Mouse (Mus musculus) neural tube, embryonic 14.5 days (tissue): ENCODE measurements around the gene Olfr1240. TPM values are rescaled to one million over a fixed set of nuclear protein-coding genes. Genes with fewer than 3 reads are reported as not detected.

Experiments used
- ATAC-seq: fragments of 200-750 bp; cut with Nextera tagmentation; 2 replicates; pipeline ENCODE4 v1.8.0; 2017; ENCODE audit warnings: low read depth, mild to moderate bottlenecking, moderate TSS enrichment, moderate library complexity
- H3K27ac ChIP-seq: fragments of 300-500 bp; sonication (generic); 2 replicates; pipeline ENCODE4 v1.5.1; 2014; ENCODE audit warnings: low read depth, mild to moderate bottlenecking, control low read depth, low read length, moderate library complexity, mixed read lengths
- H3K27me3 ChIP-seq: fragments of 300-500 bp; sonication (generic); 2 replicates; pipeline ENCODE4 v1.6.1; 2014; ENCODE audit warnings: low read length; ENCODE audit not compliant: control insufficient read depth, insufficient read depth
- H3K36me3 ChIP-seq: fragments of 300-500 bp; sonication (generic); 2 replicates; pipeline ENCODE4 v1.6.1; 2014; ENCODE audit warnings: low read length, mixed read lengths; ENCODE audit not compliant: control insufficient read depth, insufficient read depth
- H3K4me1 ChIP-seq: fragments of 300-500 bp; sonication (generic); 2 replicates; pipeline ENCODE4 v1.6.1; 2014; ENCODE audit warnings: low read length; ENCODE audit not compliant: control insufficient read depth, insufficient read depth
- H3K4me2 ChIP-seq: fragments of 300-500 bp; sonication (generic); 2 replicates; pipeline ENCODE4 v1.6.1; 2014; ENCODE audit warnings: mild to moderate bottlenecking, low read depth, low read length, control low read depth
- H3K4me3 ChIP-seq: fragments of 300-500 bp; sonication (generic); 2 replicates; pipeline ENCODE4 v1.5.1; 2014; ENCODE audit warnings: low read depth, low read length, control low read depth, mixed read lengths
- H3K9ac ChIP-seq: fragments of 300-500 bp; sonication (generic); replicated peaks from 2 replicates; pipeline ENCODE4 v1.6.1; 2014; ENCODE audit warnings: low read depth, mild to moderate bottlenecking, control low read depth, low read length, mixed read lengths
- H3K9me3 ChIP-seq: fragments of 300-500 bp; sonication (generic); 2 replicates; pipeline ENCODE4 v1.6.1; 2016; ENCODE audit warnings: low read length; ENCODE audit not compliant: control insufficient read depth
- WGBS: fragments of 180-500 bp; shearing (Covaris S2); extraction: QIAGEN DNeasy Blood & Tissue Kit; methylation state at CpG from one replicate; pipeline ENCODE4 v1.1.7; 2014; 5-methylcytosine and 5-hydroxymethylcytosine counted together
- polyA plus RNA-seq: library from polyadenylated mRNA; unstranded; fragments of >200 nt; fragmentation: Nextera tagmentation; extraction: Ambion mirVana; gene quantifications from 2 replicates; pipeline ENCODE4 v1.2.1, GENCODE M21; 2014

Gene Olfr1240
- not detected in 2 replicates for polyA plus RNA-seq

GRCm38 (mm10) chr2:89442900-89443299, at the start of gene Olfr1240:
Gene Olfr1240 (minus strand): TSS chr2:89443000.
- Histone ChIP-seq H3K27ac (no peak within 1 kb of the TSS), H3K36me3 (no peaks in the 10 kb centered on the region), H3K27me3 (no peaks in the 10 kb centered on the region), H3K4me2 (no peak within 1 kb of the TSS), H3K4me1 (no peaks in the 10 kb centered on the region), H3K9me3 (no peaks in the 10 kb centered on the region), H3K9ac (no peak within 1 kb of the TSS), H3K4me3 (no peak within 1 kb of the TSS)
- no peak for ATAC-seq
- 88% methylated on average over 3 of the region's 3 CpGs for WGBS

- Histone ChIP-seq H3K36me3 (no peaks in the 10 kb centered on the region), H3K27ac (no peak within 1 kb of the TSS), H3K4me2 (no peak within 1 kb of the TSS), H3K4me3 (no peak within 1 kb of the TSS), H3K9ac (no peak within 1 kb of the TSS), H3K27me3 (no peaks in the 10 kb centered on the region), H3K4me1 (no peaks in the 10 kb centered on the region), H3K9me3 (no peaks in the 10 kb centered on the region)
- ATAC-seq = no peak
Observed at GRCm38 (mm10) chr2:89487026-89487425, 44.2 kb upstream of the Olfr1240 start, which contains the start of gene Olfr1241. Gene Olfr1241 (minus strand): TSS chr2:89487126.

DNA sequence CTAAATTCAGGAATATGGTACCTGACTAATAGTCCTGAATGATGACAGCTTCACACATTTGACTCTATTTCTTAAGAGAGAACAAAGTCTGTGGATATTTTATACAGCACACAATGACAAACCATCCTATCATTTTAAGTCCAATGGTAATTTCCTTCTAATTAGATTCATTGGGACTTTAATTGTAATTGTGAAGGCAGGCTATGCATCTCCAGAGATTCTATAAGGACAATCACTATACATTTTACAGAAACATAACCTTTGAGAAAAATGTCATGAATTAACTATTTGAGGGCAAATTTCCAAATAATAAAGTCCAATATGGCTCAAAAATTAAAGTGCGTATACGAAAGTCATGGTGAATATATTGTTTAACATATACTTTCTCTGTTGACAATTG, 22.5 kb downstream of the Olfr1240 start, which contains the start of gene Olfr1239:
Olfr1239 (minus strand) TSS at position 101 of the 400 bp plus-strand sequence.
- 98% methylated on average over 2 of the region's 2 CpGs for WGBS

DNA sequence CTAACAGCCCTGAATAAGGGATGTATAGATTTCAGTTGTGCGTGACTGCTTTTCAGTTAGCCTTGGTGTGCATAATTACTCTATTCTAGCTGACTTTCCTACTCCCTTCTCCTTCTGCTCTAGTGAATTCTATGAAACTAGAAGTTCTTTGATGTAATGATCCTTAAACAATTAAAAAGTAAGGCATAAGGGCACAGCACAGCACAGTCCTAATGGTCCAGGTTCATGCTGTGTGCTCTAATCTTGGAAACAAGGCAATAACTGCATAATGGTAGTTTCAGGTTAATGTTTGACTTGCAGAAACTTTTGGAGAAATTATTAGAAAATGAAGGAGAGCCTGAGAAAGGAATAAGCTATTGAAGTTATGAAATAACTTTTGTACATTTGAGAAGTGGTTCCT, 28.2 kb downstream of the Olfr1240 start:
- Histone ChIP-seq H3K27me3 (no peaks in the 10 kb centered on the region), H3K27ac (no peak overlapping the region), H3K4me1 (no peaks in the 10 kb centered on the region), H3K4me3 (no peak overlapping the region), H3K36me3 (no peaks in the 10 kb centered on the region), H3K4me2 (no peak overlapping the region), H3K9me3 (no peaks in the 10 kb centered on the region), H3K9ac (no peak overlapping the region)
- WGBS = 81% methylated on average over 1 of the region's 1 CpGs
- no peak for ATAC-seq

More for the DNA sequence above, 22.5 kb downstream of the Olfr1240 start, which contains the start of gene Olfr1239:
- Histone ChIP-seq H3K36me3 (no peaks in the 10 kb centered on the region), H3K9me3 (no peaks in the 10 kb centered on the region), H3K4me3 (no peak within 1 kb of the TSS), H3K4me1 (no peaks in the 10 kb centered on the region), H3K4me2 (no peak within 1 kb of the TSS), H3K27ac (no peak within 1 kb of the TSS), H3K9ac (no peak within 1 kb of the TSS), H3K27me3 (no peaks in the 10 kb centered on the region)
- ATAC-seq = no peak

DNA sequence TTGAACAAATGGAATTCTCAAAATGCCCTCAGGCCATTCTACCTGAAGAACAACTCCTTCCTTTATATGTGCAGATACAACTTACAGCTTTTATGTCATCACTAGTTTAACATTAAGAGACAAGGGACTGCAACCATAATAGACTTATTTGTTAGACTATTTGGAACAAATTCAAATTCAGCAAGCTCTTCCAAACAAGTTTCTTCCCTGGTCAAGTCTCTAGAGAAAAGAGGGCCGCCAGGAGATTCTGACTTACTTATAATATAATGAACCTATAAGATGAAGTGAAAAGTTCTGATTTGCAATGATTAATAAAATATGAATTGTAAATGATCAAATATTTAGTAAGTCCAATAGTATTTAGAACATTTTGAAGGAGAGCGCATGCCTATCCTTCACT, 33.2 kb downstream of the Olfr1240 start, which contains the start of gene Olfr1238:
Olfr1238 (minus strand) TSS at position 101 of the 400 bp plus-strand sequence.
- H3K27ac ChIP-seq = no peak within 1 kb of the TSS
- WGBS = 97% methylated on average over 2 of the region's 2 CpGs
- H3K4me1 ChIP-seq = no peaks in the 10 kb centered on the region
- H3K4me3 ChIP-seq = no peak within 1 kb of the TSS
- H3K36me3 ChIP-seq = no peaks in the 10 kb centered on the region
- no peaks in the 10 kb centered on the region for H3K9me3 ChIP-seq
- H3K4me2 ChIP-seq = no peak within 1 kb of the TSS
- H3K9ac ChIP-seq = no peak within 1 kb of the TSS
- H3K27me3 ChIP-seq = no peaks in the 10 kb centered on the region
- ATAC-seq = no peak

- no peak overlapping the region for H3K4me2 ChIP-seq
- H3K9ac ChIP-seq = no peak overlapping the region
- H3K4me3 ChIP-seq = no peak overlapping the region
- no peak for ATAC-seq
- no peaks in the 10 kb centered on the region for H3K4me1 ChIP-seq
- no peaks in the 10 kb centered on the region for H3K36me3 ChIP-seq
- H3K27ac ChIP-seq = no peak overlapping the region
- WGBS = 79% methylated on average over 1 of the region's 1 CpGs
- H3K27me3 ChIP-seq = no peaks in the 10 kb centered on the region
- no peaks in the 10 kb centered on the region for H3K9me3 ChIP-seq
Observed at GRCm38 (mm10) chr2:89400882-89401281, 41.9 kb downstream of the Olfr1240 start.

Other genes starting within 250 kb of the Olfr1240 start
- gene Olfr1226, start 243.0 kb downstream of the Olfr1240 start, polyA plus RNA-seq = not detected in 2 replicates
- gene Olfr1228, start 188.9 kb downstream of the Olfr1240 start, polyA plus RNA-seq = not detected in 2 replicates
- not detected in 2 replicates for gene Olfr1229, start 155.0 kb downstream of the Olfr1240 start, polyA plus RNA-seq
- not detected in 2 replicates for gene Olfr1230, start 145.7 kb downstream of the Olfr1240 start, polyA plus RNA-seq
- gene Olfr1231, start 135.9 kb downstream of the Olfr1240 start, polyA plus RNA-seq = not detected in 2 replicates
- not detected in 2 replicates for gene Olfr1232, start 113.3 kb downstream of the Olfr1240 start, polyA plus RNA-seq
- not detected in 2 replicates for gene Olfr1233, start 100.6 kb downstream of the Olfr1240 start, polyA plus RNA-seq
- gene Olfr1234, start 78.1 kb downstream of the Olfr1240 start, polyA plus RNA-seq = not detected in 2 replicates
- not detected in 2 replicates for gene Olfr1238, start 33.3 kb downstream of the Olfr1240 start, polyA plus RNA-seq
- gene Olfr1239, start 22.6 kb downstream of the Olfr1240 start, polyA plus RNA-seq = not detected in 2 replicates
- gene Olfr1241, start 44.1 kb upstream of the Olfr1240 start, polyA plus RNA-seq = not detected in 2 replicates
- not detected in 2 replicates for gene Olfr1242, start 55.3 kb upstream of the Olfr1240 start, polyA plus RNA-seq
- not detected in 2 replicates for gene Olfr1243, start 88.5 kb upstream of the Olfr1240 start, polyA plus RNA-seq
- gene Olfr1245, start 135.4 kb upstream of the Olfr1240 start, polyA plus RNA-seq = not detected in 2 replicates
- not detected in 2 replicates for gene Olfr1246, start 150.2 kb upstream of the Olfr1240 start, polyA plus RNA-seq
- not detected in 2 replicates for gene Olfr1247, start 171.1 kb upstream of the Olfr1240 start, polyA plus RNA-seq
- not detected in 2 replicates for gene Olfr1248, start 175.2 kb upstream of the Olfr1240 start, polyA plus RNA-seq
- not detected in 2 replicates for gene Olfr1249, start 192.0 kb upstream of the Olfr1240 start, polyA plus RNA-seq
- not detected in 2 replicates for gene Olfr1250, start 218.5 kb upstream of the Olfr1240 start, polyA plus RNA-seq
- gene Olfr1251, start 228.9 kb upstream of the Olfr1240 start, polyA plus RNA-seq = not detected in 2 replicates